Mouse (Mus musculus) hindbrain, embryonic 14.5 days (tissue): ENCODE measurements around the gene Cyp26b1. TPM values are rescaled to one million over a fixed set of nuclear protein-coding genes. Genes with fewer than 3 reads are reported as not detected.

Experiments
- ATAC-seq: fragments of 200-750 bp; cut with Nextera tagmentation; 2 replicates; pipeline ENCODE4 v1.8.0; 2017; ENCODE audit warnings: moderate number of reproducible peaks, mild to moderate bottlenecking, moderate TSS enrichment, moderate library complexity; ENCODE audit not compliant: low FRiP score
- DNase-seq: peaks from one replicate; pipeline ENCODE4 v3.0.0-alpha.2; 2015; ENCODE audit warnings: low spot score
- H3K27ac ChIP-seq: fragments of 300-500 bp; sonication (generic); 2 replicates; pipeline ENCODE4 v1.5.1; 2014; ENCODE audit warnings: mild to moderate bottlenecking, moderate library complexity
- H3K27me3 ChIP-seq: fragments of 300-500 bp; sonication (generic); 2 replicates; pipeline ENCODE4 v1.6.1; 2014; ENCODE audit warnings: mild to moderate bottlenecking, low read length, mixed read lengths; ENCODE audit not compliant: control insufficient read depth, insufficient read depth
- H3K36me3 ChIP-seq: fragments of 300-500 bp; sonication (generic); replicated peaks from 2 replicates; pipeline ENCODE4 v1.6.1; 2014; ENCODE audit not compliant: control insufficient read depth, insufficient read depth
- H3K4me1 ChIP-seq: fragments of 300-500 bp; sonication (generic); replicated peaks from 2 replicates; pipeline ENCODE4 v1.6.1; 2014; ENCODE audit warnings: antibody characterized with exemption, low read length, mixed read lengths; ENCODE audit not compliant: control insufficient read depth, insufficient read depth
- H3K4me2 ChIP-seq: fragments of 300-500 bp; sonication (generic); replicated peaks from 2 replicates; pipeline ENCODE4 v1.6.1; 2014; ENCODE audit warnings: mild to moderate bottlenecking, moderate library complexity
- H3K4me3 ChIP-seq: fragments of 300-500 bp; sonication (generic); replicated peaks from 2 replicates; pipeline ENCODE4 v1.5.1; 2014; ENCODE audit warnings: mild to moderate bottlenecking, low read length
- H3K9ac ChIP-seq: fragments of 300-500 bp; sonication (generic); 2 replicates; pipeline ENCODE4 v1.6.1; 2014
- H3K9me3 ChIP-seq: fragments of 300-500 bp; sonication (generic); 2 replicates; pipeline ENCODE4 v1.6.1; 2016; ENCODE audit warnings: low read length; ENCODE audit not compliant: control insufficient read depth
- WGBS: fragments of 180-500 bp; shearing (Covaris S2); extraction: QIAGEN DNeasy Blood & Tissue Kit; methylation state at CpG from one replicate; pipeline ENCODE4 v1.1.7; 2014; 5-methylcytosine and 5-hydroxymethylcytosine counted together
- polyA plus RNA-seq: library from polyadenylated mRNA; unstranded; fragments of >200 nt; fragmentation: Nextera tagmentation; extraction: Ambion mirVana; gene quantifications from 2 replicates; pipeline ENCODE4 v1.2.1, GENCODE M21; 2014

Gene Cyp26b1
- polyA plus RNA-seq, 1 experiment from 2014 or later: 22.5 TPM

GRCm38 (mm10) chr6:84549852-84550437, 43.8 kb downstream of the Cyp26b1 start:
- DNase-seq (no peak), ATAC-seq (no peak)
- Histone ChIP-seq H3K27ac (no peak overlapping the region), H3K36me3 (no peaks in the 10 kb centered on the region), H3K9ac (no peak overlapping the region), H3K4me1 (no peaks in the 10 kb centered on the region), H3K27me3 (no peaks in the 10 kb centered on the region), H3K9me3 (no peaks in the 10 kb centered on the region), H3K4me2 (no peak overlapping the region), H3K4me3 (no peak overlapping the region)
- 73% methylated on average over 9 of the region's 9 CpGs for WGBS

- Histone ChIP-seq H3K27me3 (no peaks in the 10 kb centered on the region), H3K4me3 (no peak overlapping the region), H3K4me1 (no peaks in the 10 kb centered on the region), H3K4me2 (no peak overlapping the region), H3K9ac (no peak overlapping the region), H3K9me3 (no peaks in the 10 kb centered on the region), H3K27ac (no peak overlapping the region), H3K36me3 (no peaks in the 10 kb centered on the region)
- DNase-seq (no peak), ATAC-seq (no peak)
- WGBS: 69% methylated on average over 2 of the region's 2 CpGs
These were observed 48.3 kb downstream of the Cyp26b1 start for GRCm38 (mm10) chr6:84545428-84545827.

GRCm38 (mm10) chr6:84544359-84544758, 49.3 kb downstream of the Cyp26b1 start:
- ATAC-seq: no peak
- no peak overlapping the region for H3K9ac ChIP-seq
- no peak for DNase-seq
- H3K27me3 ChIP-seq: no peaks in the 10 kb centered on the region
- WGBS: 89% methylated on average over 3 of the region's 3 CpGs
- no peaks in the 10 kb centered on the region for H3K4me1 ChIP-seq
- H3K27ac ChIP-seq: no peak overlapping the region
- no peaks in the 10 kb centered on the region for H3K36me3 ChIP-seq
- H3K4me2 ChIP-seq: no peak overlapping the region
- no peak overlapping the region for H3K4me3 ChIP-seq
- no peaks in the 10 kb centered on the region for H3K9me3 ChIP-seq

GRCm38 (mm10) chr6:84543516-84543915, 50.2 kb downstream of the Cyp26b1 start:
- no peak overlapping the region for H3K9ac ChIP-seq
- H3K27ac ChIP-seq: no peak overlapping the region
- DNase-seq (no peak), ATAC-seq (no peak)
- H3K9me3 ChIP-seq: no peaks in the 10 kb centered on the region
- H3K4me1 ChIP-seq: no peaks in the 10 kb centered on the region
- no peak overlapping the region for H3K4me2 ChIP-seq
- no peaks in the 10 kb centered on the region for H3K27me3 ChIP-seq
- H3K36me3 ChIP-seq: no peaks in the 10 kb centered on the region
- 48% methylated on average over 5 of the region's 5 CpGs for WGBS
- no peak overlapping the region for H3K4me3 ChIP-seq

- H3K4me2 ChIP-seq: no peak overlapping the region
- H3K4me1 ChIP-seq: no peaks in the 10 kb centered on the region
- no peak for DNase-seq
- no peaks in the 10 kb centered on the region for H3K9me3 ChIP-seq
- H3K27me3 ChIP-seq: no peaks in the 10 kb centered on the region
- no peak overlapping the region for H3K9ac ChIP-seq
- ATAC-seq: no peak
- no peak overlapping the region for H3K4me3 ChIP-seq
- 53% methylated on average over 4 of the region's 4 CpGs for WGBS
- H3K36me3 ChIP-seq: no peaks in the 10 kb centered on the region
- H3K27ac ChIP-seq: no peak overlapping the region
These were observed 53.8 kb downstream of the Cyp26b1 start for GRCm38 (mm10) chr6:84539924-84540323.

- H3K9ac ChIP-seq: no peak overlapping the region
- no peak overlapping the region for H3K4me2 ChIP-seq
- WGBS: 80% methylated on average over 3 of the region's 3 CpGs
- no peaks in the 10 kb centered on the region for H3K36me3 ChIP-seq
- H3K4me3 ChIP-seq: no peak overlapping the region
- ATAC-seq (no peak), DNase-seq (no peak)
- H3K9me3 ChIP-seq: no peaks in the 10 kb centered on the region
- no peak overlapping the region for H3K27ac ChIP-seq
- no peaks in the 10 kb centered on the region for H3K27me3 ChIP-seq
- no peaks in the 10 kb centered on the region for H3K4me1 ChIP-seq
These were observed 55.0 kb downstream of the Cyp26b1 start for GRCm38 (mm10) chr6:84538681-84539080.

GRCm38 (mm10) chr6:84537611-84538197, 56.0 kb downstream of the Cyp26b1 start:
- Histone ChIP-seq H3K9me3 (no peaks in the 10 kb centered on the region), H3K27ac (no peak overlapping the region), H3K4me1 (no peaks in the 10 kb centered on the region), H3K4me3 (no peak overlapping the region), H3K9ac (no peak overlapping the region), H3K4me2 (no peak overlapping the region), H3K36me3 (no peaks in the 10 kb centered on the region), H3K27me3 (no peaks in the 10 kb centered on the region)
- 80% methylated on average over 16 of the region's 16 CpGs for WGBS
- DNase-seq (no peak), ATAC-seq (no peak)

- Histone ChIP-seq H3K4me1 (no peaks in the 10 kb centered on the region), H3K9ac (no peak overlapping the region), H3K4me2 (no peak overlapping the region), H3K27ac (no peak overlapping the region), H3K4me3 (no peak overlapping the region), H3K36me3 (no peaks in the 10 kb centered on the region), H3K9me3 (no peaks in the 10 kb centered on the region), H3K27me3 (no peaks in the 10 kb centered on the region)
- WGBS: 66% methylated on average over 3 of the region's 3 CpGs
- ATAC-seq (no peak), DNase-seq (no peak)
These were observed 58.8 kb downstream of the Cyp26b1 start for GRCm38 (mm10) chr6:84534944-84535343.

GRCm38 (mm10) chr6:84529912-84530311, 63.8 kb downstream of the Cyp26b1 start:
- no peak for ATAC-seq
- Histone ChIP-seq H3K4me3 (no peak overlapping the region), H3K36me3 (no peaks in the 10 kb centered on the region), H3K4me1 (no peaks in the 10 kb centered on the region), H3K9ac (no peak overlapping the region), H3K9me3 (no peaks in the 10 kb centered on the region), H3K27me3 (no peaks in the 10 kb centered on the region), H3K4me2 (no peak overlapping the region), H3K27ac (no peak overlapping the region)
- DNase-seq: no peak
